Mouse (Mus musculus) midbrain, embryonic 12.5 days (tissue): ENCODE measurements around the gene Adm2. TPM values are rescaled to one million over a fixed set of nuclear protein-coding genes. Genes with fewer than 3 reads are reported as not detected.

Experiments
- ATAC-seq: fragments of 200-750 bp; cut with Nextera tagmentation; 2 replicates; pipeline ENCODE4 v1.8.0; 2017; ENCODE audit warnings: low read depth, moderate TSS enrichment, moderate library complexity; ENCODE audit not compliant: low FRiP score
- H3K27ac ChIP-seq: fragments of 300-500 bp; sonication (generic); replicated peaks from 2 replicates; pipeline ENCODE4 v1.5.1; 2016; ENCODE audit warnings: mild to moderate bottlenecking
- H3K27me3 ChIP-seq: fragments of 300-500 bp; sonication (generic); 2 replicates; pipeline ENCODE4 v1.6.1; 2016; ENCODE audit warnings: mild to moderate bottlenecking
- H3K36me3 ChIP-seq: fragments of 300-500 bp; sonication (generic); 2 replicates; pipeline ENCODE4 v1.6.1; 2016
- H3K4me1 ChIP-seq: fragments of 300-500 bp; sonication (generic); 2 replicates; pipeline ENCODE4 v1.6.1; 2016
- H3K4me2 ChIP-seq: fragments of 300-500 bp; sonication (generic); replicated peaks from 2 replicates; pipeline ENCODE4 v1.6.1; 2016; ENCODE audit warnings: mild to moderate bottlenecking, moderate library complexity
- H3K4me3 ChIP-seq: fragments of 300-500 bp; sonication (generic); 2 replicates; pipeline ENCODE4 v1.5.1; 2016; ENCODE audit warnings: mild to moderate bottlenecking
- H3K9ac ChIP-seq: fragments of 300-500 bp; sonication (generic); replicated peaks from 2 replicates; pipeline ENCODE4 v1.6.1; 2016; ENCODE audit warnings: mild to moderate bottlenecking, moderate library complexity
- H3K9me3 ChIP-seq: fragments of 300-500 bp; sonication (generic); 2 replicates; pipeline ENCODE4 v1.6.1; 2016; ENCODE audit warnings: mild to moderate bottlenecking
- WGBS: fragments of 180-500 bp; shearing (Covaris S2); methylation state at CpG from one replicate; pipeline ENCODE4 v1.1.7; 2016; 5-methylcytosine and 5-hydroxymethylcytosine counted together
- polyA plus RNA-seq: library from polyadenylated mRNA; unstranded; fragments of >200 nt; fragmentation: Nextera tagmentation; extraction: Ambion mirVana; gene quantifications from 2 replicates; pipeline ENCODE4 v1.2.1, GENCODE M21; 2016

The Adm2 gene
- not detected in 2 replicates for polyA plus RNA-seq

DNA sequence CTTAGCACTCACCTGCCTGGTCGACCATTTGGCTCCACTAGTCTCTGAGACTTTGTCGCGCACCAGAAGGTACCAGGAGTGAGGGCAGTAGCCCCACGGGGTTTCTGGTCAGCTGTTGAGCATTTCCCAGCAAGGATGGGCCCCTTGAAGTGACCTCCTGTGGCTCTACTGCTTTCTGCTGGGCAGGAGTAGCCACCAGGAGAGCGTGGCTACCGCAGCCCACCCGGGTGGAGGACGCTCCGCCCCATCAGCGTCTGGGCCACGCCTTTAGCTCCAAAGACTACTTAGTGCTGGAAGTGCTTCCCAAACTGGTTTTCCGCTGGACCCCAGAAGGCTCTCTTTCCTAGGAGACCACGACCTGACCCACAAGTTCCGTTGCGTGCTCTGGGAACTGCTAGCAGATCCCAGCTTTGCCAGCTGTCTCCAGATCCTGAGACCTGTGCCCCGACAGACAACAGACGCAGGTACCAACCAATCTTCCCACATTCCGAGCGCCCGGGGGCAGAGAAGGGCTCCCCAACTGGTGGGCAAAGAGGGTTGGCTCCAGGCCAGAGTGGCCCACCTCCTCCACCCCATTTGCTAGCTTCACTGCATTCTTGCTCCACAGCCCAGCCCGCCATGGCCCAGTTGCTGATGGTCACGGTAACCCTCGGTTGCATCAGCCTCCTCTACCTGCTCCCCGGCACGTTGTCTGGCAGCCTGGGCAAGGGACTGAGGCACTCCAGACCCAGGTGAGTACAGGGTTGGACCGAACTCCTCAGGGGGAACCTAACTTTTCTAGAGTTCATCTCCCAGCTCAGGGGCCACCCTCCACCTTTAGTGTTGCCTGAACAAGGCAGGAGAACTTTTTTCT, at the start of gene Adm2:
Adm2 (plus strand) TSS at position 51 of the 853 bp plus-strand sequence.
- peak within 1 kb of the TSS; percentile 14; the same call in 1 of the 2 replicates for H3K4me3 ChIP-seq
- no peak within 1 kb of the TSS for H3K9ac ChIP-seq
- no peak for ATAC-seq
- peak within 1 kb of the TSS; percentile 35 for H3K4me2 ChIP-seq
- H3K36me3 ChIP-seq: no peaks in the 10 kb centered on the region
- peaks cover 28% of the 10 kb centered on the region for H3K27me3 ChIP-seq
- no peak within 1 kb of the TSS for H3K27ac ChIP-seq
- H3K4me1 ChIP-seq: peaks cover 9% of the 10 kb centered on the region
- WGBS: 8% methylated on average over 26 of the region's 26 CpGs
- H3K9me3 ChIP-seq: no peaks in the 10 kb centered on the region

DNA sequence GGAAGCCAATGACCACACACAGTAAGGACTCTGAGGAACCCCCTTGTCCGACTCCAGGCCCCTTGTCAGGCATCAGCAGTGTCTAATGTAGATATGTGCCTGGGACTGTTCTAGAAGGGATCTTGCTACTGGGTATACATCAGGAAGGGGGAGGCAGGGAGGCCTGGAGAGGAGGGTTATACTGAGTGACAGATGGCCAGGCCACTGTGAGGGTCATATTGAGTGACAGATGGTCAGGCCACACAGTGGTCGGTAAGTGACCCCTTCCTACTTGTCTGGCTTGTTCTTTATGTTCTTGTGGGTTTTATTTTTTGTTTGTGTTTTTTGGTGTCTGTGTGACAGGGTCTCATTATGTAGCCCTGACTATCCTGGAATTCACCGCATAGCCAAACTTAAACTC, 47.0 kb upstream of the Adm2 start:
- Histone ChIP-seq H3K4me2 (no peak overlapping the region), H3K27ac (0 out of 2 replicates have a peak overlapping the region, but pooled peaks have one; percentile 20), H3K4me1 (no peaks in the 10 kb centered on the region), H3K36me3 (peaks cover 83% of the 10 kb centered on the region), H3K27me3 (no peaks in the 10 kb centered on the region), H3K4me3 (no peak overlapping the region), H3K9me3 (no peaks in the 10 kb centered on the region), H3K9ac (no peak overlapping the region)
- ATAC-seq: no peak
- 60% methylated on average over 3 of the region's 3 CpGs for WGBS

DNA sequence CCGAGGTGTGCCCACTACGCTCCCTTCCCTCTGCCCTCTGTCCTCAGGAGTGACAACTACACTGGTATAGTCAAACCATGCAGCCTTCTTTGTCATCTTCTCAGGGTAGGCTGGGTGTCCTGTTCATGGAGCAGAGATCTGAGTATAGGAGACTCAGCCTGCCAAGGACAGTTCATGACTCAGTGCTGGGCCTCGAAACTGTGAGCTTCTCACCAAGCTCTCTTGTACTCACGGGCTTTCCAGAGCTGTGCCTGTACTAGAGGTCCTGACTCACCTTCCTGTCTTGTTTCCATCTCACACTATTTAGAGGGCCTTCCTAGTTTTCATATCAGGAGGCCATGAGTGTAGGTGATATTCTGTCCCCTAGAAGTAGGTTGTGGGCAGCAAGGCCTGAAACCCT, 45.2 kb upstream of the Adm2 start:
- no peaks in the 10 kb centered on the region for H3K9me3 ChIP-seq
- no peaks in the 10 kb centered on the region for H3K27me3 ChIP-seq
- H3K9ac ChIP-seq: no peak overlapping the region
- no peak for ATAC-seq
- no peak overlapping the region for H3K27ac ChIP-seq
- H3K4me3 ChIP-seq: no peak overlapping the region
- no peaks in the 10 kb centered on the region for H3K4me1 ChIP-seq
- H3K4me2 ChIP-seq: no peak overlapping the region
- WGBS: 95% methylated on average over 4 of the region's 4 CpGs
- peaks cover 90% of the 10 kb centered on the region for H3K36me3 ChIP-seq

DNA sequence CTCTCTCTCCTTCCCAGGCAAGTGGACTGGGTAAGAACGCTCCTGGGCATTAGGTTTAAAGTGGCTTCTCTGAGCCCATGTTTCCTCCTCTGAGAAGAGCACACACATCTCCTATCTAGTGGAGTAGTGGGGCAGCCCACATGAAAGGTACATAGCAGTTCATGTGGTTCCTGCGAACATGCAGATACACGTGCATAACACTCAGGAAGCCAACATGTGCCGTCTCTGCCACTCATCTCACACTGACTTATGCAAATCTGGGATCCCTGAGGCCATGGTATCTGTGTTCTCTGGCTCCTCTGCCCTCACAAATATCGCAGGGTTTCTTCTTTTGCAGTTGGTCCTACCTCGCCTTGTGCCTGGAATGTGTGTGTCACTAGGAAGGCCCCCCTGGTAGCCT, 40.0 kb upstream of the Adm2 start:
- Histone ChIP-seq H3K9me3 (no peaks in the 10 kb centered on the region), H3K4me1 (no peaks in the 10 kb centered on the region), H3K9ac (no peak overlapping the region), H3K4me2 (no peak overlapping the region), H3K27me3 (no peaks in the 10 kb centered on the region), H3K4me3 (no peak overlapping the region), H3K27ac (no peak overlapping the region), H3K36me3 (peaks cover 95% of the 10 kb centered on the region)
- WGBS: 84% methylated on average over 6 of the region's 6 CpGs
- no peak for ATAC-seq

DNA sequence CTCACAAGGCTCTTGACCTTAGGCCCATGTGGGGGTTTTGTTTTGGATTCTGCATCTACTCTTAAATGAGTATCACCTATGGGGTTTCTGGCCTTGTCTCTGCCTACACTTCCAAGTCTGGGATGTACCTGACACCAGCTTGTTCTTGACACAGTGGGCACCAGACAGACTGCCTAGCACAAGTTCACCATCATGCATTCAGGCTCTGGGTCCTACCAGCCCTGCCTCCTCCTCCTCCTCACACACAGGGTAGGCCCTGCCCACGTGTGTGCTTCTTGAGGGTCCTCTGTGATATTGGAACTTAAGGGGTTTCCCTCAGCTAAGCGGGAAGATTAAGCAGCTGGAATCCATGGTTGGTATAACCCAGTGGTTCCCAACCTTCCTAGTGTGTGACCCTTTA, 38.4 kb upstream of the Adm2 start:
- Histone ChIP-seq H3K9me3 (no peaks in the 10 kb centered on the region), H3K4me3 (no peak overlapping the region), H3K9ac (no peak overlapping the region), H3K27me3 (no peaks in the 10 kb centered on the region), H3K27ac (no peak overlapping the region), H3K4me2 (no peak overlapping the region), H3K4me1 (no peaks in the 10 kb centered on the region), H3K36me3 (peaks cover 95% of the 10 kb centered on the region)
- 75% methylated on average over 2 of the region's 2 CpGs for WGBS
- no peak for ATAC-seq

DNA sequence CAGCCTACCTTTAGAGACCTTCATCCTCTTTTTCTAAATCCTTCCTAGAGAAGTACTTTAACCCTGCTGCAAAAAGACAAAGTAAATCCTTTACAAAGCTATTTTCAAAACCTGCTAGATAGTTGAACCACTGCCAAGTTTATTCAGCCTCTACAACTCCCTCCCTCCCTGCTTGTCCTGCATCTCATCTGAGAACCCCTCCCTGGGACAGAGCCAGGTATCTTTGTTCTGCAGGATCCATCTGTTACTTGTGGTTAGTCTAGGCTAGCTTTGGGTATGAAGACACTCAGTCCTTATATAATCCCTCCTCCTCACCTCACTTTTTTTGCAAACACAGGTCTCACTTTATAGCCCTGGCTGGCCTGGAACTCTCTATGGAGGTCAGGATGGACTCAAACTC, 37.5 kb upstream of the Adm2 start:
- ATAC-seq: no peak
- no peaks in the 10 kb centered on the region for H3K27me3 ChIP-seq
- H3K4me1 ChIP-seq: no peaks in the 10 kb centered on the region
- H3K36me3 ChIP-seq: peaks cover 95% of the 10 kb centered on the region
- H3K4me2 ChIP-seq: no peak overlapping the region
- H3K27ac ChIP-seq: no peak overlapping the region
- H3K4me3 ChIP-seq: no peak overlapping the region
- no peak overlapping the region for H3K9ac ChIP-seq
- H3K9me3 ChIP-seq: no peaks in the 10 kb centered on the region

DNA sequence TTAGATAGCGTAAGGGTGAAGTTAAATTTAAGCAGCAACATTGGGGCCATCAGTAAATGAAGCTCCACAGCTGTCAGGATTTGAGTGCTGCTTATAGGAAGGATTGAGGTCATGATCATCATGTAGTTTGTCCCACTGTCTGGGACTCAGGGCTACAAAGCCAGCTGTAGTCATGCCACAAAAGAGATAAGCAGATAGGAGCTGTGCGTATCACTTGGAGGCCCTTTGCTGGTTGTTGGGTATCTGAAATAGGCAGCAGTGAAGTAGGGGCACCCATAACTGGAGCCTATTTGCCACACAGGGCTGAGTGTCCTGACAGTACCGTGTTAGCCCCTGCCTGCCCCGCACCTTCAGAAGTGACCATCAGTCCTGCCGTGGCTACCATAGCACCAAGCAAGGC, 37.0 kb upstream of the Adm2 start:
- Histone ChIP-seq H3K4me2 (no peak overlapping the region), H3K27ac (no peak overlapping the region), H3K9me3 (no peaks in the 10 kb centered on the region), H3K4me3 (no peak overlapping the region), H3K9ac (no peak overlapping the region), H3K4me1 (no peaks in the 10 kb centered on the region), H3K27me3 (no peaks in the 10 kb centered on the region), H3K36me3 (peaks cover 95% of the 10 kb centered on the region)
- no peak for ATAC-seq
- 97% methylated on average over 5 of the region's 5 CpGs for WGBS

DNA sequence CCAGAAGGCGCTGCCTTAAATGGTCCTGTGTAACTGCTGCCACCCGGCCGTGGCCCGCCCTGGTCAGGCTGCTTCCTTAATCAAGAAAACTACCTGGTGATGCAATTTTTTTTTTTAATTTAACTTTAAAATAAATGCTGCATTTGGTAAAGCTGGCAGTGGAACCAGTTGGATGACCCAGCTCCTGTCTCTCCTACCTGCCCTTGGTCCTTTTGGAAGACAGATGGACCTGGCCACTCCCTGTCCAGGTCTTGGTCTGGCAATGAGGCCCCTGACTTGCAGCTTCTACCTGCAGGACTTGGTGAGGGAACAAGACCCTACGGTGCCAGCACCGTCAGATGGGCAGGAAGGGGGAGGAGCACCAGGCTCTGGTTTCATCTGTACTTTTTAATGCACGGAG, 36.4 kb upstream of the Adm2 start:
- H3K27me3 ChIP-seq: no peaks in the 10 kb centered on the region
- ATAC-seq: no peak
- H3K9ac ChIP-seq: no peak overlapping the region
- no peak overlapping the region for H3K4me3 ChIP-seq
- H3K36me3 ChIP-seq: peaks cover 94% of the 10 kb centered on the region
- no peaks in the 10 kb centered on the region for H3K9me3 ChIP-seq
- no peak overlapping the region for H3K4me2 ChIP-seq
- no peak overlapping the region for H3K27ac ChIP-seq
- H3K4me1 ChIP-seq: no peaks in the 10 kb centered on the region
- WGBS: 86% methylated on average over 7 of the region's 7 CpGs

DNA sequence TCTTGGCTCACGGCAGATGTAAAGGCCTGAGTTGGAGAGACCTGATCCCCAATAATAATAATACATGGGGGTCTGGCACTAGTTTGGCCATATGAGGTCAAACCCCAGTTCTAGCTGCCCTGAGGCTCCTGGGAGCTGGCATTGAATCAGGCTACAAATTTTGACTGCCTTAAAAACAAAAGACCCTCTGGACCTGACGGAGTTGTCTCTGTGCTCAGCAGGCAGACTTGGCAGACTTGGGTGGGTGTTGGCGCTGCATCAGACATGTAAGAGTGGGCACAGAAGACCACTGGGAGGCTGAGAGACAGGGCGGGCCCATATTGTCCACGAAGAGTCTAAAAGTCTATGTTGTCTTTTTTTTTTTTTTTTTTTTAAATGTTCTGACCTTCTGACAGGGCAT, 35.9 kb upstream of the Adm2 start:
- H3K27me3 ChIP-seq: no peaks in the 10 kb centered on the region
- no peaks in the 10 kb centered on the region for H3K4me1 ChIP-seq
- no peak overlapping the region for H3K27ac ChIP-seq
- ATAC-seq: no peak
- 92% methylated on average over 5 of the region's 5 CpGs for WGBS
- H3K9ac ChIP-seq: no peak overlapping the region
- H3K4me3 ChIP-seq: no peak overlapping the region
- no peaks in the 10 kb centered on the region for H3K9me3 ChIP-seq
- no peak overlapping the region for H3K4me2 ChIP-seq
- peaks cover 94% of the 10 kb centered on the region for H3K36me3 ChIP-seq

DNA sequence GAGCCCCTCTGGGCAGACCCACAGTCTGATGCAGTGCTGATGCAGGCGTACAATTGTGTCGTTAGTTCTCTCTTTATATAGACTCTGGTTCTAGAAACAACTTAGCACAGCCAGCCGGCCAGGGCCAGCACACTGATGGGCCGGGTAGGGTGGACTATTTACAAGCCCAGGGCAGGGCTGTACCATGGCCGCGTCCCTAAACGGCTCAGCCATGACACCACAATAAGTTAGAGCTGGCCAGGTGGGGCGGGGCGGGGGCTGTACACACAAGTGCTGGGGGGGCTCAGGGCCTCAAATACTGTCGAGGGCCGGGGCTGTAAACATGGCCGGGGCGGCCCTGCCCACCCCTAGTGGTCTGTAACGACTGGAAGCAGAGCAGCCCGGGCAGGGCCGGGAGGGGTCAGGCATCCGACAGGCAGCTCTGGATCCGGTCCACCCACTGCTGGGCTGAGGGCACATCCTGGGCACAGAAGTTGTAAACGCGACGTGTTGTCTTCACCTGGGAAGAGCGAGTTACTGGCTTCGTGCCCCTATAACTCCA, 34.2 kb upstream of the Adm2 start:
- WGBS: 93% methylated on average over 23 of the region's 23 CpGs
- no peak overlapping the region for H3K4me3 ChIP-seq
- no peaks in the 10 kb centered on the region for H3K9me3 ChIP-seq
- H3K27ac ChIP-seq: no peak overlapping the region
- H3K4me2 ChIP-seq: no peak overlapping the region
- no peak for ATAC-seq
- no peaks in the 10 kb centered on the region for H3K27me3 ChIP-seq
- H3K36me3 ChIP-seq: peaks cover 94% of the 10 kb centered on the region
- H3K4me1 ChIP-seq: no peaks in the 10 kb centered on the region
- no peak overlapping the region for H3K9ac ChIP-seq

DNA sequence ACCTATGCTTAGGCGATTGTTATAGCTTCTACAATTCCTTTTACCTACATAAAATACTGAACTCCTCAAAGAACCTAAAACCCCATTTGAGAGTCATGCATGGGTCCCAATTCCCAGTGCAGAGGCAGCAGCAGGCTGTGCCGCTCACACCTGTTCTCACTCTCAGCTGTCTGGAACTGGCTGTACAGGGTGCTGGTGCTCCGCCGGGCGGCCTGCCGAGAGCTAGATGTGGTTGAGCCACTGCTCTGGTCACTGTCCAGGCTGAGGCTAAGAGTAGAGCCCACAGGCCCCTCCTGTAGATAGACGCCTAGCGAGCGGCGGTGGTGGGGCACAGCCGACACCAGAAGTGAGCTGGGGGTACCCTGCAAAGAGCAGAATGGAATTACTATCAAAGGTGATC, 33.1 kb upstream of the Adm2 start:
- no peak overlapping the region for H3K4me2 ChIP-seq
- no peak overlapping the region for H3K4me3 ChIP-seq
- peaks cover 94% of the 10 kb centered on the region for H3K36me3 ChIP-seq
- WGBS: 96% methylated on average over 11 of the region's 11 CpGs
- ATAC-seq: no peak
- no peaks in the 10 kb centered on the region for H3K4me1 ChIP-seq
- no peaks in the 10 kb centered on the region for H3K9me3 ChIP-seq
- H3K27ac ChIP-seq: no peak overlapping the region
- no peaks in the 10 kb centered on the region for H3K27me3 ChIP-seq
- H3K9ac ChIP-seq: no peak overlapping the region

DNA sequence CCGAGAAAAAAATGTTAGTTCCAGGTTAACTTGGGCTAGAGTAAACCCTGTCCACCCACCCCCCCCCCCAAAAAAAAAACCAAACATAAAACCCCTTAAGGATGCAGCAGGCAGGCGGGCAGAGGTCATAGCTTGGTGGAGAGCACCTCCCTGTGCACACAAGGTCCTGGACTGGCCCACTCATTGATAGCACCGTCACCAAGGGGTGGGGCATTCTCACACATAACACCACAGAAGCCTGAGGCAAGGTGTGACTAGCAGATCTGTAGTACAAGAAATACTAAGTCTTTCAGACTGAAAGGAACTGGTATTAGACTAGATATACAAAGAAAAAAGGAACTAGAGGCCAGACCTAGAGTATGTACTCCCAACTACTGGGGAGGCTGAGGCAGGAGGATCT, 31.0 kb upstream of the Adm2 start:
- H3K4me1 ChIP-seq: no peaks in the 10 kb centered on the region
- no peak overlapping the region for H3K4me2 ChIP-seq
- WGBS: 92% methylated on average over 3 of the region's 3 CpGs
- no peak overlapping the region for H3K27ac ChIP-seq
- H3K9me3 ChIP-seq: no peaks in the 10 kb centered on the region
- no peaks in the 10 kb centered on the region for H3K27me3 ChIP-seq
- ATAC-seq: no peak
- no peak overlapping the region for H3K9ac ChIP-seq
- H3K36me3 ChIP-seq: peaks cover 96% of the 10 kb centered on the region
- H3K4me3 ChIP-seq: no peak overlapping the region
